Mouse (Mus musculus) myocyte (in vitro differentiated cells): ENCODE measurements around the gene Ccdc103. TPM values are rescaled to one million over a fixed set of nuclear protein-coding genes. Genes with fewer than 3 reads are reported as not detected.

Experiments
- H3K27me3 ChIP-seq: one replicate; pipeline ENCODE4 v1.6.1; 2011; ENCODE audit not compliant: control insufficient read depth, insufficient read depth, insufficient read length
- H3K36me3 ChIP-seq: one replicate; pipeline ENCODE4 v1.6.1; 2011; ENCODE audit not compliant: control insufficient read depth, insufficient read depth
- H3K4me2 ChIP-seq: one replicate; pipeline ENCODE4 v1.6.1; 2011; ENCODE audit warnings: low read depth, control low read depth
- H3K4me3 ChIP-seq: one replicate; pipeline ENCODE4 v1.5.1; 2011; ENCODE audit warnings: mild to moderate bottlenecking, control low read depth, moderate library complexity
- H3K79me2 ChIP-seq: one replicate; pipeline ENCODE4 v1.6.1; 2011; ENCODE audit not compliant: control insufficient read depth, insufficient read depth
- H3ac ChIP-seq: one replicate; pipeline ENCODE4 v1.6.1; 2011; ENCODE audit not compliant: control insufficient read depth, insufficient read length
- CEBPB ChIP-seq: IDR thresholded peaks from 2 replicates; pipeline ENCODE4 v1.6.1; 2011; ENCODE audit warnings: mild to moderate bottlenecking, moderate library complexity; ENCODE audit not compliant: poor library complexity, insufficient read depth, severe bottlenecking
- E2F4 ChIP-seq: IDR thresholded peaks from one replicate; pipeline ENCODE4 v1.6.1; 2011; ENCODE audit warnings: mild to moderate bottlenecking, control low read depth, moderate library complexity; ENCODE audit not compliant: insufficient read depth
- MAX ChIP-seq: IDR thresholded peaks from one replicate; pipeline ENCODE4 v1.6.1; 2011; ENCODE audit warnings: low read depth, mild to moderate bottlenecking, control low read depth
- MYOD1 ChIP-seq, 3 experiments: IDR thresholded peaks; one replicate each; pipeline ENCODE4 v1.6.1; 2011; ENCODE audit warnings: control low read depth in 2 of 3, low read depth in 2 of 3, mild to moderate bottlenecking in 2 of 3, moderate library complexity in 1 of 3; ENCODE audit not compliant: insufficient read length in 2 of 3, control insufficient read depth in 1 of 3
- MYOG ChIP-seq, 3 experiments: IDR thresholded peaks; one replicate each; pipeline ENCODE4 v1.6.1; 2011; ENCODE audit warnings: control low read depth in 2 of 3, low read depth in 2 of 3, mild to moderate bottlenecking in 2 of 3; ENCODE audit not compliant: insufficient read length in 2 of 3, control insufficient read depth in 1 of 3, insufficient read depth in 1 of 3
- POLR2A ChIP-seq: IDR thresholded peaks from one replicate; pipeline ENCODE4 v1.6.1; 2011; ENCODE audit warnings: low read depth, mild to moderate bottlenecking, control low read depth, moderate library complexity; ENCODE audit not compliant: insufficient read length
- POLR2AphosphoS2 ChIP-seq: IDR thresholded peaks from one replicate; pipeline ENCODE4 v1.6.1; 2011; ENCODE audit warnings: low read depth, control low read depth; ENCODE audit not compliant: insufficient read length
- REST ChIP-seq: IDR thresholded peaks from one replicate; pipeline ENCODE4 v1.6.1; 2011; ENCODE audit warnings: mild to moderate bottlenecking, control low read depth, moderate library complexity; ENCODE audit not compliant: insufficient read depth, insufficient read length
- SRF ChIP-seq: IDR thresholded peaks from one replicate; pipeline ENCODE4 v1.6.1; 2011; ENCODE audit warnings: low read depth; ENCODE audit not compliant: control insufficient read depth, insufficient read length
- TCF12 ChIP-seq: IDR thresholded peaks from one replicate; pipeline ENCODE4 v1.6.1; 2011; ENCODE audit warnings: mild to moderate bottlenecking, control low read depth; ENCODE audit not compliant: poor library complexity, insufficient read depth, severe bottlenecking
- TCF3 ChIP-seq: IDR thresholded peaks from one replicate; pipeline ENCODE4 v1.6.1; 2011; ENCODE audit warnings: low read depth, control low read depth; ENCODE audit not compliant: insufficient read length
- USF1 ChIP-seq: IDR thresholded peaks from one replicate; pipeline ENCODE4 v1.6.1; 2011; ENCODE audit warnings: low read depth, mild to moderate bottlenecking, control low read depth, moderate library complexity
- polyA plus RNA-seq: library from polyadenylated mRNA; unstranded; fragments of >200 nt; fragmentation: generic; extraction: Trizol; gene quantifications from one replicate; pipeline ENCODE4 v1.2.1, GENCODE M21; 2012; ENCODE audit warnings: missing spikeins

Ccdc103 gene
- polyA plus RNA-seq = 1.4 TPM

GRCm38 (mm10) chr11:102880585-102881313, at the start of gene Ccdc103, which contains the start of gene Eftud2:
Gene Ccdc103 (plus strand): TSS chr11:102881204.
Gene Eftud2 (minus strand): TSS chr11:102880985.
- Histone ChIP-seq H3K27me3 (no peaks in the 10 kb centered on the region), H3K79me2 (peaks cover 33% of the 10 kb centered on the region), H3K36me3 (peaks cover 7% of the 10 kb centered on the region), H3K4me2 (peak within 1 kb of the TSS; percentile 96), H3ac (peak within 1 kb of the TSS; percentile 34), H3K4me3 (peak within 1 kb of the TSS; percentile 92)
- peak; percentile 89 for TF ChIP-seq POLR2AphosphoS2
- TF ChIP-seq MYOG (IDR thresholded peaks at IDR 0.05; ENCODE audit: control insufficient read depth in 1 of 3, insufficient read depth in 1 of 3, insufficient read length in 2 of 3, low read depth in 2 of 3) = no peak
- peak; percentile 37 for TF ChIP-seq SRF
- TF ChIP-seq POLR2A = peak; percentile 82
- peak; percentile 61 for TF ChIP-seq E2F4
- TF ChIP-seq TCF3 = no peak
- TF ChIP-seq MYOD1 (IDR thresholded peaks at IDR 0.05; ENCODE audit: control insufficient read depth in 1 of 3, insufficient read length in 2 of 3, low read depth in 2 of 3) = no peak
- TF ChIP-seq USF1 = peak; percentile 100
- TF ChIP-seq MAX = peak; percentile 99

- H3K27me3 ChIP-seq = no peaks in the 10 kb centered on the region
- no peak overlapping the region for H3K4me3 ChIP-seq
- no peak overlapping the region for H3K4me2 ChIP-seq
- no peaks in the 10 kb centered on the region for H3K79me2 ChIP-seq
- no peaks in the 10 kb centered on the region for H3K36me3 ChIP-seq
- TF ChIP-seq SRF (no peak), POLR2AphosphoS2 (no peak), MYOG (IDR thresholded peaks at IDR 0.05; ENCODE audit: control insufficient read depth in 1 of 3, insufficient read depth in 1 of 3, insufficient read length in 2 of 3, low read depth in 2 of 3) (no peak), CEBPB (no peak), USF1 (no peak), MYOD1 (IDR thresholded peaks at IDR 0.05; ENCODE audit: control insufficient read depth in 1 of 3, insufficient read length in 2 of 3, low read depth in 2 of 3) (no peak), TCF12 (no peak), POLR2A (no peak), E2F4 (no peak), TCF3 (no peak), REST (no peak), MAX (no peak)
- H3ac ChIP-seq = no peak overlapping the region
These were observed 48.2 kb upstream of the Ccdc103 start for GRCm38 (mm10) chr11:102832700-102833297.

- TF ChIP-seq TCF3 (no peak), USF1 (no peak), E2F4 (no peak), CEBPB (no peak), MYOD1 (IDR thresholded peaks at IDR 0.05; ENCODE audit: control insufficient read depth in 1 of 3, insufficient read length in 2 of 3, low read depth in 2 of 3) (no peak), SRF (no peak), MAX (no peak), MYOG (IDR thresholded peaks at IDR 0.05; ENCODE audit: control insufficient read depth in 1 of 3, insufficient read depth in 1 of 3, insufficient read length in 2 of 3, low read depth in 2 of 3) (no peak), TCF12 (no peak), POLR2AphosphoS2 (no peak), REST (no peak), POLR2A (no peak)
- no peak overlapping the region for H3K4me3 ChIP-seq
- no peaks in the 10 kb centered on the region for H3K36me3 ChIP-seq
- H3K79me2 ChIP-seq = no peaks in the 10 kb centered on the region
- H3K27me3 ChIP-seq = no peaks in the 10 kb centered on the region
- no peak overlapping the region for H3ac ChIP-seq
- H3K4me2 ChIP-seq = no peak overlapping the region
These were observed 46.8 kb upstream of the Ccdc103 start for GRCm38 (mm10) chr11:102834219-102834618.

- Histone ChIP-seq H3K79me2 (no peaks in the 10 kb centered on the region), H3K4me3 (no peak within 1 kb of the TSS), H3ac (no peak within 1 kb of the TSS), H3K4me2 (no peak within 1 kb of the TSS), H3K27me3 (no peaks in the 10 kb centered on the region), H3K36me3 (peaks cover 8% of the 10 kb centered on the region)
- TF ChIP-seq SRF = no peak
- TF ChIP-seq MYOG (IDR thresholded peaks at IDR 0.05; ENCODE audit: control insufficient read depth in 1 of 3, insufficient read depth in 1 of 3, insufficient read length in 2 of 3, low read depth in 2 of 3) = no peak
- no peak for TF ChIP-seq USF1
- no peak for TF ChIP-seq POLR2AphosphoS2
- no peak for TF ChIP-seq TCF12
- no peak for TF ChIP-seq REST
- no peak for TF ChIP-seq TCF3
- TF ChIP-seq E2F4 = no peak
- no peak for TF ChIP-seq CEBPB
- no peak for TF ChIP-seq MYOD1 (IDR thresholded peaks at IDR 0.05; ENCODE audit: control insufficient read depth in 1 of 3, insufficient read length in 2 of 3, low read depth in 2 of 3)
- no peak for TF ChIP-seq MAX
- no peak for TF ChIP-seq POLR2A
These were observed 45.5 kb upstream of the Ccdc103 start, which contains the start of gene Higd1b for GRCm38 (mm10) chr11:102835549-102835948. Gene Higd1b (plus strand): TSS chr11:102835849.
